Mouse (Mus musculus) intestine, embryonic 15.5 days (tissue): Measurements from ENCODE around the gene Fuca1. TPM values are rescaled to one million over a fixed set of nuclear protein-coding genes. Genes with fewer than 3 reads are reported as not detected.
A peak's percentile ranks its signal among the peaks of the same experiment; 100 is the strongest.
"Not testable (repeated sequence)": the region's sequence is repeated elsewhere in the genome, so short reads cannot be mapped to it uniquely, and the experiment has no call there.

Experiments
- ATAC-seq: fragments of 200-750 bp; cut with Nextera tagmentation; 2 replicates; pipeline ENCODE4 v1.8.0; 2017; ENCODE audit warnings: moderate TSS enrichment, moderate library complexity
- H3K27ac ChIP-seq: fragments of 300-500 bp; sonication (generic); 2 replicates; pipeline ENCODE4 v1.5.1; 2015; ENCODE audit warnings: mild to moderate bottlenecking, inconsistent platforms
- H3K27me3 ChIP-seq: fragments of 300-500 bp; sonication (generic); replicated peaks from 2 replicates; pipeline ENCODE4 v1.6.1; 2015; ENCODE audit warnings: inconsistent platforms
- H3K36me3 ChIP-seq: fragments of 300-500 bp; sonication (generic); 2 replicates; pipeline ENCODE4 v1.6.1; 2015; ENCODE audit warnings: inconsistent platforms
- H3K4me1 ChIP-seq: fragments of 300-500 bp; sonication (generic); replicated peaks from 2 replicates; pipeline ENCODE4 v1.6.1; 2015; ENCODE audit warnings: inconsistent platforms
- H3K4me2 ChIP-seq: fragments of 300-500 bp; sonication (generic); replicated peaks from 2 replicates; pipeline ENCODE4 v1.6.1; 2015; ENCODE audit warnings: mild to moderate bottlenecking, inconsistent platforms
- H3K4me3 ChIP-seq: fragments of 300-500 bp; sonication (generic); replicated peaks from 2 replicates; pipeline ENCODE4 v1.5.1; 2015; ENCODE audit warnings: inconsistent platforms
- H3K9ac ChIP-seq: fragments of 300-500 bp; sonication (generic); 2 replicates; pipeline ENCODE4 v1.6.1; 2015; ENCODE audit warnings: inconsistent platforms
- H3K9me3 ChIP-seq: fragments of 300-500 bp; sonication (generic); 2 replicates; pipeline ENCODE4 v1.6.1; 2016; ENCODE audit warnings: inconsistent platforms
- WGBS: fragments of 180-500 bp; shearing (Covaris S2); methylation state at CpG from one replicate; pipeline ENCODE4 v1.1.7; 2015; 5-methylcytosine and 5-hydroxymethylcytosine counted together
- polyA plus RNA-seq: library from polyadenylated mRNA; unstranded; fragments of >200 nt; fragmentation: Nextera tagmentation; extraction: Ambion mirVana; gene quantifications from 2 replicates; pipeline ENCODE4 v1.2.1, GENCODE M21; 2015

Gene Fuca1
- polyA plus RNA-seq, 1 experiment from 2014 or later, result 134 TPM

- ATAC-seq, result no peak
- Histone ChIP-seq H3K27me3 (no peaks in the 10 kb centered on the region), H3K9me3 (no peaks in the 10 kb centered on the region), H3K27ac (peak overlapping the region; percentile 74), H3K4me1 (peaks cover 27% of the 10 kb centered on the region), H3K36me3 (peaks cover 31% of the 10 kb centered on the region), H3K4me3 (peak overlapping the region; percentile 94), H3K9ac (peak overlapping the region; percentile 95), H3K4me2 (peak overlapping the region; percentile 88)
- 56% methylated on average over 13 of the region's 13 CpGs for WGBS
Observed at GRCm38 (mm10) chr4:135972911-135973811, 52.6 kb downstream of the Fuca1 start.

- H3K9me3 ChIP-seq, result no peaks in the 10 kb centered on the region
- H3K27me3 ChIP-seq, result no peaks in the 10 kb centered on the region
- 95% methylated on average over 12 of the region's 12 CpGs for WGBS
- H3K9ac ChIP-seq, result no peak overlapping the region
- H3K4me2 ChIP-seq, result no peak overlapping the region
- H3K36me3 ChIP-seq, result peaks cover 21% of the 10 kb centered on the region; the same call in 1 of the 2 replicates
- ATAC-seq, result no peak
- no peak overlapping the region for H3K4me3 ChIP-seq
- H3K4me1 ChIP-seq, result peaks cover 23% of the 10 kb centered on the region
- H3K27ac ChIP-seq, result no peak overlapping the region
Observed at GRCm38 (mm10) chr4:135976146-135976545, 55.6 kb downstream of the Fuca1 start.

GRCm38 (mm10) chr4:135980223-135980622 lies 59.7 kb downstream of the Fuca1 start:
- not testable (repeated sequence) for H3K4me1 ChIP-seq, H3K27me3 ChIP-seq, H3K9ac ChIP-seq, H3K4me2 ChIP-seq, H3K4me3 ChIP-seq, H3K9me3 ChIP-seq, ATAC-seq, H3K27ac ChIP-seq
- H3K36me3 ChIP-seq, result peaks cover 31% of the 10 kb centered on the region; the same call in 1 of the 2 replicates
- 92% methylated on average over 5 of the region's 5 CpGs for WGBS

DNA sequence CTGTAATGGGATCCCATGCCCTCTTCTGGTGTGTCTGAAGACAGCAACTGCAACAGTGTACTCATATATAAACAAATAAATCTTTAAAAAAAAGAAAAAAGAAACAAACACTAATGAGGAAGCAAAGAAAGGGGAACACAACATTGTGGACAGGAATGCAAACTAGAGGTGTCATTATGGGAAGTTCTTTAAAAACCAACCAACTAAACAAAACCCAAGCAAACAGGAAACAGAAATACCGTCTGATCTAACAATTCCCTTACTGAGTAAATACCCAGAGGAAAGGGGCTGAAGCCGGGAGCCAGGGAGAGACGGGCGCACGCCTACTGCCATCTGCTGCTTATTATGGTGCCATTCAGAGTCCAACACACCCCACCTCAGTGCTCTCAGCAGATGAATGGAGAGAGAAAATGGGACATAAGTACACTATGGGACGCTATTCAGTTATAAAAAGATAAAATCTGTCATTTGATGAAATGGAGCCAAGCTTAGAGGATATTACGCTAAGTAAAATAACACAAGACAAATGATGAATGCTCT lies 61.1 kb downstream of the Fuca1 start:
- Histone ChIP-seq H3K4me3 (no peak overlapping the region), H3K27me3 (no peaks in the 10 kb centered on the region), H3K36me3 (peaks cover 20% of the 10 kb centered on the region; the same call in 1 of the 2 replicates), H3K9me3 (no peaks in the 10 kb centered on the region), H3K9ac (no peak overlapping the region), H3K4me2 (no peak overlapping the region), H3K4me1 (peaks cover 10% of the 10 kb centered on the region), H3K27ac (no peak overlapping the region)
- ATAC-seq, result no peak
- 70% methylated on average over 7 of the region's 7 CpGs for WGBS

- no peak overlapping the region for H3K9ac ChIP-seq
- 91% methylated on average over 5 of the region's 5 CpGs for WGBS
- no peak overlapping the region for H3K27ac ChIP-seq
- no peak overlapping the region for H3K4me3 ChIP-seq
- H3K36me3 ChIP-seq, result peaks cover 12% of the 10 kb centered on the region; the same call in 1 of the 2 replicates
- no peaks in the 10 kb centered on the region for H3K27me3 ChIP-seq
- no peak overlapping the region for H3K4me2 ChIP-seq
- no peaks in the 10 kb centered on the region for H3K9me3 ChIP-seq
- H3K4me1 ChIP-seq, result peaks cover 10% of the 10 kb centered on the region
- ATAC-seq, result no peak
Observed at GRCm38 (mm10) chr4:135984556-135984955, 64.0 kb downstream of the Fuca1 start.

- no peaks in the 10 kb centered on the region for H3K27me3 ChIP-seq
- ATAC-seq, result no peak
- H3K9ac ChIP-seq, result no peak overlapping the region
- H3K4me2 ChIP-seq, result no peak overlapping the region
- H3K4me1 ChIP-seq, result peaks cover 10% of the 10 kb centered on the region
- WGBS, result 89% methylated on average over 5 of the region's 5 CpGs
- H3K36me3 ChIP-seq, result peaks cover 12% of the 10 kb centered on the region; the same call in 1 of the 2 replicates
- no peaks in the 10 kb centered on the region for H3K9me3 ChIP-seq
- H3K4me3 ChIP-seq, result no peak overlapping the region
- H3K27ac ChIP-seq, result no peak overlapping the region
Observed at GRCm38 (mm10) chr4:135985193-135985592, 64.7 kb downstream of the Fuca1 start.

- 87% methylated on average over 7 of the region's 7 CpGs for WGBS
- Histone ChIP-seq H3K4me2 (peak overlapping the region; percentile 71), H3K4me1 (peaks cover 9% of the 10 kb centered on the region), H3K9me3 (no peaks in the 10 kb centered on the region), H3K27ac (no peak overlapping the region), H3K27me3 (no peaks in the 10 kb centered on the region), H3K4me3 (peak overlapping the region; percentile 85), H3K36me3 (peaks cover 12% of the 10 kb centered on the region; the same call in 1 of the 2 replicates), H3K9ac (peak overlapping the region; percentile 90; the same call in 1 of the 2 replicates)
- ATAC-seq, result no peak
Observed at GRCm38 (mm10) chr4:135985769-135986168, 65.2 kb downstream of the Fuca1 start.

DNA sequence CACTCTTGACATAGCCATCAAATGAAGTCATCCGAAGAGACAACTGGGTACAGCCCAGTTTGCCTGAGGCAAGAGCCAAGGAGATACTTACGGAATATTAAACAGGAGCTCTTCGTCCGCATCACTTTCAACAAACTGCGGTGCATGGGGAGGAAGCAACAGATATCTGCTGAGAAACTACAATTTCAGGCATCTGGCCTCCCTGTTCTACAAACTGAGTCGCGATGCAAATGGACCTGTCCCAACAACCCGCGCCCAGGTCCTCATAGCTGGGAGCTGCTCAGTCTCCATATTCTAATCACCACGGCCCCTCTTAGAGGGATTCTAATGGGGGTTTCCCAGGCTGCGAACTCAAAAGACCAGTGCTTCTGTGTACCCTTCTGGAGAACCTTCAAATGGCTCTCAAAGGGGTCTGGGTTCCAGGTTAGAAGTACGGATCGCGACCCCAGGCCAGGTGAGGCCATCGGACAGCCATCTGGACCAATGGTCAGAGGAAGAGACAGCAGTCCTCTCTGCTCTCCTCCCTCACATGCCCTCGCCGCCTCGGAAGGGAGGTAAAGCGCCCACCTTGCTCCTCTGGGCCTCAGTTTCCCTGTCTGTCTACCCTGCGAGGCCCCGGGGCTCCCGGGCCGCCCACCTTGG lies 65.9 kb downstream of the Fuca1 start:
- 4% methylated on average over 23 of the region's 23 CpGs for WGBS
- ATAC-seq, result peak; percentile 13; the same call in 1 of the 2 replicates
- Histone ChIP-seq H3K9ac (peak overlapping the region; percentile 90), H3K4me1 (peaks cover 7% of the 10 kb centered on the region), H3K27me3 (no peaks in the 10 kb centered on the region), H3K4me2 (peak overlapping the region; percentile 71), H3K9me3 (no peaks in the 10 kb centered on the region), H3K36me3 (peaks cover 12% of the 10 kb centered on the region; the same call in 1 of the 2 replicates), H3K27ac (peak overlapping the region; percentile 89), H3K4me3 (peak overlapping the region; percentile 85)

- no peaks in the 10 kb centered on the region for H3K9me3 ChIP-seq
- H3K4me3 ChIP-seq, result peak within 1 kb of the TSS; percentile 85
- WGBS, result under 1% methylated on average over 81 of the region's 81 CpGs
- H3K27me3 ChIP-seq, result no peaks in the 10 kb centered on the region
- peak within 1 kb of the TSS; percentile 89 for H3K27ac ChIP-seq
- peak within 1 kb of the TSS; percentile 71 for H3K4me2 ChIP-seq
- H3K9ac ChIP-seq, result peak within 1 kb of the TSS; percentile 90
- peak; percentile 93 for ATAC-seq
- H3K4me1 ChIP-seq, result peaks cover 7% of the 10 kb centered on the region
- peaks cover 12% of the 10 kb centered on the region; the same call in 1 of the 2 replicates for H3K36me3 ChIP-seq
Observed at GRCm38 (mm10) chr4:135986943-135987710, 66.6 kb downstream of the Fuca1 start, which contains the start of gene Pithd1. Pithd1 (minus strand) TSS chr4:135987264.

- peak overlapping the region; percentile 71 for H3K4me2 ChIP-seq
- ATAC-seq, result no peak
- H3K4me3 ChIP-seq, result peak overlapping the region; percentile 85
- H3K27ac ChIP-seq, result peak overlapping the region; percentile 89
- peaks cover 7% of the 10 kb centered on the region for H3K4me1 ChIP-seq
- H3K36me3 ChIP-seq, result peaks cover 12% of the 10 kb centered on the region; the same call in 1 of the 2 replicates
- H3K9me3 ChIP-seq, result no peaks in the 10 kb centered on the region
- H3K9ac ChIP-seq, result peak overlapping the region; percentile 90
- 63% methylated on average over 9 of the region's 9 CpGs for WGBS
- no peaks in the 10 kb centered on the region for H3K27me3 ChIP-seq
Observed at GRCm38 (mm10) chr4:135987714-135988113, 67.2 kb downstream of the Fuca1 start.
